24 mouse cellular contexts compared by ENCODE assay signal in the genomic region with DNA sequence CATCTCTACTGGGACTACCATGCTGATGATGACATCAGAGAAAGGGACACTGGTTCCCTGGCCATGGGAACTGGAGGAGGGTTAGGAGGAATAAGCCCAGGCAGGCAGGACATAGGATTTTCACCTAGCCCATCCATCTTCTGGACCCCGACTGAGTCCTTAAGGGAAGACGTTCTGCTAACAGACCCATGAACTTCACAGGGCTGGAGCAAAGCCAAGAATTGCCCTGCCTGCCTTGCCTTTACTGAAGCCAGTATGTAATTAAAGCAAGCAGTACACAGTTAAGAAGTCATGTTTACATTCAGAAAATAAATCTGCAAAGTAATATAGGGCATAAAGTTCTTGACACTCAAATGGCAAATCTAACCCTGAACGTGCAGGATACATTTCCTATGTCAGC.
A peak's percentile ranks its signal among the peaks of the same experiment; 100 is the strongest.
DNase-seq lines count a peak whose midpoint lies in the region; ATAC-seq and TF ChIP-seq lines count a peak whose summit lies in the region.
"Had no signal": no experiment of that assay in that cellular context is flagged by ENCODE, and none has a peak within 500 bp of the region (broad histone marks: within the 10 kb centered on the region; RNA-seq: fewer than 3 reads in every experiment).

No protein-coding gene starts in this region.

- H3K4me3 ChIP-seq in gastrocnemius, adult 2 months: no peak overlapping the region
- H3K4me3 ChIP-seq in heart, embryonic 16.5 days (ENCODE audit: low read length): no peak overlapping the region
- H3K4me3 ChIP-seq in lung, embryonic 15.5 days: no peak overlapping the region
- H3K4me3 ChIP-seq in olfactory bulb, adult 2 months (ENCODE audit: insufficient read depth, low read depth, low read length): no peak overlapping the region
- H3K4me3 ChIP-seq: forebrain, embryonic 10.5 days; intestine, embryonic 15.5 days; layer of hippocampus, adult 2 months; limb, embryonic 12.5 days; midbrain, embryonic 13.5 days had no signal

- peaks cover 62% of the 10 kb centered on the region for H3K4me1 ChIP-seq in heart, embryonic 16.5 days (ENCODE audit: control insufficient read depth, insufficient read depth, low read length)
- peaks cover 14% of the 10 kb centered on the region for H3K4me1 ChIP-seq in lung, embryonic 15.5 days
- peaks cover 17% of the 10 kb centered on the region for H3K4me1 ChIP-seq in olfactory bulb, adult 2 months (ENCODE audit: control insufficient read depth, insufficient read depth, low read length)
- H3K4me1 ChIP-seq: intestine, embryonic 15.5 days had no signal

- intact Hi-C loops in gastrocnemius, adult 2 months (cut with DNase I): no loop called here
- intact Hi-C loops in gastrocnemius, postnatal 14 days (cut with DNase I; ENCODE audit: low total_unique reads): no loop called here

- TF ChIP-seq CTCF in gastrocnemius, adult 2 months (IDR thresholded peaks at IDR 0.05): no peak
- no peak for TF ChIP-seq CTCF in olfactory bulb, adult 2 months (IDR thresholded peaks at IDR 0.05; ENCODE audit: insufficient read depth, low read depth, low read length)

- no peak for DNase-seq in gastrocnemius, adult 2 months
- no peak for DNase-seq in gastrocnemius, postnatal 14 days
- DNase-seq in heart, adult 11 months: no peak
- DNase-seq in lung, postnatal 14 days: no peak
- DNase-seq: adrenal gland, adult 8-10 months; cerebellum, adult 18-20 months; gastrocnemius, postnatal 25 days; kidney, adult 9 months; layer of hippocampus, postnatal 36 days; liver, postnatal 0 days; thymus, postnatal 25 days had no signal

- H3K27ac ChIP-seq in gastrocnemius, adult 2 months: peak overlapping the region; percentile 28
- H3K27ac ChIP-seq in heart, embryonic 16.5 days (ENCODE audit: low read length): peak overlapping the region; percentile 73
- 0 out of 2 replicates have a peak overlapping the region, but pooled peaks have one; percentile 15 for H3K27ac ChIP-seq in lung, embryonic 15.5 days
- peak overlapping the region; percentile 31; the same call in 1 of the 2 replicates for H3K27ac ChIP-seq in olfactory bulb, adult 2 months (ENCODE audit: insufficient read depth, low read depth, low read length)
- H3K27ac ChIP-seq: forebrain, embryonic 10.5 days; hindbrain, embryonic 14.5 days; intestine, embryonic 15.5 days; layer of hippocampus, adult 2 months; limb, embryonic 12.5 days; midbrain, embryonic 13.5 days had no signal

- TF ChIP-seq POLR2A in olfactory bulb, adult 2 months (IDR thresholded peaks at IDR 0.05; ENCODE audit: insufficient read depth, low read depth, low read length): no peak

- no peak for ATAC-seq in heart, embryonic 16.5 days (replicated peaks; ENCODE audit: extremely low read depth, insufficient read depth, low FRiP score)
- no peak for ATAC-seq in lung, embryonic 15.5 days (ENCODE audit: borderline replicate concordance, extremely low read depth, low FRiP score, low TSS enrichment)
- ATAC-seq: activated CD4-positive, CD25-positive, alpha-beta regulatory T cell, adult 4 months; forebrain, embryonic 16.5 days; intestine, embryonic 15.5 days; liver, postnatal 0 days; midbrain, embryonic 13.5 days had no signal

- no peaks in the 10 kb centered on the region for H3K9me3 ChIP-seq in heart, embryonic 16.5 days (replicated peaks; ENCODE audit: control insufficient read depth, low read length)
- no peaks in the 10 kb centered on the region for H3K9me3 ChIP-seq in lung, embryonic 15.5 days
- H3K9me3 ChIP-seq: forebrain, embryonic 10.5 days; intestine, embryonic 15.5 days; limb, embryonic 12.5 days; midbrain, embryonic 13.5 days had no signal

- H3K36me3 ChIP-seq in heart, embryonic 16.5 days (ENCODE audit: control insufficient read depth, insufficient read depth): 0 out of 2 replicates have a peak, but pooled peaks cover 12% of the 10 kb centered on the region
- H3K36me3 ChIP-seq in lung, embryonic 15.5 days: no peaks in the 10 kb centered on the region
- H3K36me3 ChIP-seq: forebrain, embryonic 10.5 days; intestine, embryonic 15.5 days; limb, embryonic 12.5 days had no signal

- H3K27me3 ChIP-seq in heart, embryonic 16.5 days (ENCODE audit: control insufficient read depth, insufficient read depth, low read length): no peaks in the 10 kb centered on the region
- no peaks in the 10 kb centered on the region for H3K27me3 ChIP-seq in lung, embryonic 15.5 days
- H3K27me3 ChIP-seq: intestine, embryonic 15.5 days; limb, embryonic 12.5 days; midbrain, embryonic 13.5 days had no signal

- WGBS in heart, embryonic 16.5 days: 25% methylated on average over 3 of the region's 3 CpGs
- 20% methylated on average over 3 of the region's 3 CpGs for WGBS in lung, embryonic 15.5 days
- 30% methylated on average over 3 of the region's 3 CpGs for WGBS in olfactory bulb, adult 2 months

- no peak overlapping the region for H3K4me2 ChIP-seq in heart, embryonic 16.5 days (ENCODE audit: low read depth, low read length)
- no peak overlapping the region for H3K4me2 ChIP-seq in lung, embryonic 15.5 days
- H3K4me2 ChIP-seq: heart, embryonic 11.5 days; hindbrain, embryonic 14.5 days; intestine, embryonic 15.5 days; limb, embryonic 12.5 days; liver, embryonic 11.5 days; midbrain, embryonic 13.5 days had no signal

- H3K9ac ChIP-seq in heart, embryonic 16.5 days (ENCODE audit: low read length): peak overlapping the region; percentile 13; the same call in 1 of the 2 replicates
- H3K9ac ChIP-seq in lung, embryonic 15.5 days: no peak overlapping the region
- H3K9ac ChIP-seq: hindbrain, embryonic 14.5 days; intestine, embryonic 15.5 days; limb, embryonic 12.5 days; liver, postnatal 0 days; midbrain, embryonic 13.5 days had no signal

Comparison
In these comparisons a context has a peak if more than half of its experiments do, and no peak if none do; other contexts are left out.
1. H3K27ac ChIP-seq: peak in every context shown above with its lines; median percentile 73 in heart, embryonic 16.5 days; 31 in olfactory bulb, adult 2 months; 28 in gastrocnemius, adult 2 months; 15 in lung, embryonic 15.5 days.